Mouse (Mus musculus): Measurements from ENCODE around the gene Pla2g7.

Pla2g7 gene

GRCm38 (mm10) chr17:43580456-43580855 lies 12.6 kb downstream of the Pla2g7 start:
- DNase-seq (ENCODE audit: low read depth), result no peak

DNA sequence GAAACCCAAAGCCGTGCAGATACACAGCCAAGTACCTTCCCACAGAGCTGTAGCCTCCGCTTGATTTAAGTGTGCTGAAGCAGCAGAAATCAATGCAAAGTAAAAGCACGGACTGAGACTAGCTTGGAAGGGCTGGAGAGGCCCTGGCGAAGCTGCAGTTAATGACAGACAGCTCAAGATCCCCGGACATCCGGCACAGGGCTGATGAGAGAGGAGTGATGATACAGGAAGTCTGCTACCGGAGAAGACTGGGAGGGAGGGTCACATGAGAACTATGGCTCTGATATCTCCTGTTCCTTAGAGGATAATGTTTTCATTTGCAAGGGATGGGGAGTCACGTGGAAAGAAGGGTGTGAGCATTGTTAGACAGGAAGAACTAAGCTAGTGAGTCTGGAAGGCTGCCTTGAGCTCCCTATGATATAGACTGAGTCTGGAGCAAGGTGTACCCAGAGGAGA lies 13.1 kb downstream of the Pla2g7 start:
- no peak for DNase-seq (ENCODE audit: low read depth)

GRCm38 (mm10) chr17:43584771-43585170 lies 16.9 kb downstream of the Pla2g7 start:
- DNase-seq (ENCODE audit: low read depth), result no peak

DNA sequence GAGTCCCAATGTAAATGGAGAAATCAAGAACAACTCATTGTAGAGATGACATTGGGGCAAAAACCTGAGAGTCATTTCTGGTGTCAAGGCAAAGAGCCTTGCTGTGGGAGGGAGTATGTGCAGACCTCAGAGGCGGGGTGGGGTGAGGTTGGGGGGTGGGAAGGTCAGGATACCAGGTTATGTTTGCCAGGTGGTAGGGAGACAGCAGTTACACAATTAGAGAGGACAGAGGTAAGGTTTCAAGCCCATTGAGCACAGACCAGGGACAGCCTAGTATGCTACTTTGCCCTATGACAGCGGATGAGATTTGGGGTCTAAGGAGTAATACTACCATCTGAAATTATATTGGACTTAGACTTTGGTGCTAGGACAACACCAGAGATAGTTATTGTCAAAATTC lies 19.4 kb downstream of the Pla2g7 start:
- DNase-seq (ENCODE audit: low read depth), result no peak

DNA sequence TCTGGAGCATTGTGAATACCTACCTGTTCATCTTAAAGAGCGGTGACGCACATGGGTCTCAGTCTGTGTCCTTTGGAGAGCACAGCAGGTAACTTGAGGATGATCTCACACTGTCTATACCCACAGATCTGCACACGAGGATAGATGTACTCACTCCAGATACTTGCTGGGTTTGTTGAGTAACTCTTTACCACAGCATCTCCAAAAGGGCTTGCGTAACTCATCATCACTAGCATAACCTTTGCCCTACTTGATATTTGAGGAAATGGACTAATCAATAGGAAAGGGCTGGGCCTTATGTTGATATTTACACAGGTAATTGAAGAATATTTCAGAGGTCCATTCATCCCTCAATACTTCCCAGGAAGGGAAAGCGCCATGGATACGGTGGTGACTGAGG lies 21.9 kb downstream of the Pla2g7 start:
- DNase-seq (ENCODE audit: low read depth), result no peak

DNA sequence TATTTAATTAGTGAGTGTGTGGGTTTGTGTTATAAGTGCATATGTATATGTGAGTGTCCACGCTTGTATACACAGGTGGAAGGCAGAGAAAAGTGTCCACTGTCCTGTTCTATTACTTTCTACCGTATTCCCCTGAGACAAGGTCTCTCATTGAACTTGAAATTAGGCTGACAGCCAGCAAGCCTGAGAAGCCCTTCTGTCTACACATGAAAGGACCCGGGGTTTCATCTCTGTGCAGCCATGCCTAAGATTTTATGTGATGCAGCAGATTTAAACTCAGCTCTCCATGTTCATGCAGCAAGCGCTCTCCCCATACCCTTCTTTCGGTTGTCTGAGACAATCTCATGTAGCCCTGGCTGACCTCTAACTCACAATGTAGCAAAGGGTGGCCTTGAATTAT lies 22.6 kb downstream of the Pla2g7 start:
- no peak for DNase-seq (ENCODE audit: low read depth)

GRCm38 (mm10) chr17:43592296-43593291 lies 24.7 kb downstream of the Pla2g7 start:
- DNase-seq (ENCODE audit: low read depth), result no peak

DNA sequence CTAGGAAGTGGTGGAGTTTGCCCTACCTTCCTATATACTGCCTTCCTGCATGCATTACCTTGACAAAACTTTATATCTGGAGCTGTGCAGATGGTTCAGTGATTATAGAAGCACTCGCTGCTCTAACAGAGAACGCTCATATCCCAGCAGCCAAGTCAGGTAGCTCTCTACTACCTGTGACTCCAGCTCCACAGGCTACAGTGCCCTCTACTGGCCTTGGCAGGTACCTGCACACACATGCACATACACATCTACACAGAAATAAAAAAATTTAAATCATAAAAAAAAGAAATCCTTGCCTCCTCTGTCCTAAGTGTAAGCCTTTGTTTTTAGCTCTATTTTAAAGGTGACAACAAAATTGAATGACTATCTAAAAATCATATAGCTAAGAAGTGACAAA lies 29.8 kb downstream of the Pla2g7 start:
- DNase-seq (ENCODE audit: low read depth), result no peak

DNA sequence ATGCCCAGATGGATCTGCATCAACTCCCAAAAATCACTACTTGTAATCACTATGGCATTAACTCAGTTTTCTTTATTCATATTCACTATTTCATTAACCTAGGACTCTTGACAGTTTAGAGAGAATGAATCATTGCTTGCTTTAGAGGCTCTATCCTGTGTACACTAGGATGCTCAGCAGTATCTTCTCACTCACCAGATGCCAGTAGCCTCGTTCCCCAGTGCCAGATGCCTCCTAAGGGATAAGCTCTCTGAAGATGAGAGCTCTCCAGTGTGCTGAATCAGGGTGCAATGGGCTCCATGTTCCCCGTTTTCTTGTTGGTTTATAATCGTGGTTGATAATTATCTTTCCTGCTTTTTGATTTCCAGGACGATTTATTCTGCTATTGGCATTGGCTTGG lies 30.8 kb downstream of the Pla2g7 start:
- DNase-seq (ENCODE audit: low read depth), result no peak

- peak; percentile 62 for DNase-seq (ENCODE audit: low read depth)
Measured at GRCm38 (mm10) chr17:43606704-43607103, 38.8 kb downstream of the Pla2g7 start.

DNA sequence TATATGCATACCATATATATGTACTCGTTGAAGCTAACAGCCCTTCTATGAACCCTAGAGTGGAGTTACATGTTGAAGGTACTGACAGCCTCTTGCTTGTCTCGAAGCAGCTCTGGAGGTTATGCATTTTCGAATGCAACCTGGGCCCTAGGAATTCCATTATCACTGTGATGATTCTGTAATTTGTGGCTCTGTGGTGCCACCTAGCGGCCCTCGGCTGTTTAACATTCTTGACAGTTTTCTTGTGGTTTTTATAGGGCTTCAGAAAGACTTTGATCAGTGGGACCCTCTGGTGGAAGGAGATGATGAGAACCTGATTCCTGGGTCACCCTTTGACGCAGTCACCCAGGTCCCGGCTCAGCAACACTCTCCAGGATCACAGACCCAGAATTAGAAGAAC lies 43.7 kb downstream of the Pla2g7 start:
- DNase-seq (ENCODE audit: low read depth), result peak; percentile 50

DNA sequence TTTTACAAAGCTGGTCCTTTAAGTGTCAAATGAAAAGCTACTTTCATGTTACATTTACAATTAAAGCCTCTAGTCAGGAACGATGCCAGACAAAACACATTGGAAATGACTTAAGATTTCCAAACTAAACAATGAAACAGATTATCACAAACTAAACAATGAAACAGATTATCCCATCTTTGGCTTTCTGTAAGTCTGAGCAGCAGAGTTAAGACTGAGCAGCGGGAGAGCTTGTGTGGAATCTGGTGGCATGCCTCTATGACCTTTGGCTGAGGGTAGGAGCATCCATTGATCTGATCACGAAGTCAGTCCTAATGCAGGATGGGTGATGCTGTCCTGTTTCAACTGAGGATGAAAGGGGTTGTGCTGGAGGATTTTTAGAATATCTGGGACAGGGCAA lies 44.3 kb downstream of the Pla2g7 start:
- DNase-seq (ENCODE audit: low read depth), result no peak

DNA sequence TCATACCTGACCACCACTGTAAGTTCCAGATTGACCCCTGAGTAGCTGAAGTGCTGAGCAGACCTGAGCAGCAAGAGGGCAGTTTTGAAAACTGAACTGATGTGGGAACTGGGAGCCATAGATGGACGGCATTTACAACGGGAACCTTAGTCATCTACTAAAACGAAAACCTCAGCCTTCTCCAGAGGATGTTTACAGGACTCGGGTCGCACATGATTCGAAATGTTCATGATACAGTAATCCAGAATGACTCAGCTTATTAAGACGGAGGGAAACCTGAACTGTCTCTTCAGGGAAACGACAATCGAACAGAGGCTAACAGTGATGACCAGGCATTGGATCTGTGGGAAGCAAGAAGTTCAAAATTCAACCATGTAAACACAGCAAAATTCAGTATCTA lies 51.3 kb downstream of the Pla2g7 start:
- no peak for DNase-seq (ENCODE audit: low read depth)

- DNase-seq (ENCODE audit: low read depth), result no peak
Measured at GRCm38 (mm10) chr17:43622076-43622475, 54.2 kb downstream of the Pla2g7 start.

DNA sequence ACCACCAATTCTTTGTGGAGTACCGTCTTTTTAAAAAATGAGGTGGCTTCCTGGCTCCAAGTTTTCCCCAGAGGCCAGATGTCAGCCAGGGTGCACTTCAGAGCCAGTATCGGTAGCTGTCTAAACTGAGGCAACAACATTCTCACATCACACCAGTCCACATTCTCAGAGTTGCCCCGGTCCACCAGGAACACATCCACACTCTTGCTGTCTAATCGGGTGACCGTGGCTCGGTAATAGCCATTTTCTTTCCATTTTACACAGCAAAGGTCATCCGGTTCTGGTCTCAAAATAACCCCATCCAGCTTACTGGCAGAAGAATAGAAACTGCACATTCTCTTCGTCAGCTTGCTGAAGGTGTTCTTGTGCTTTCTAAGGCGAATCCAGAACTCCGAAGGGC lies 60.3 kb downstream of the Pla2g7 start:
- no peak for DNase-seq (ENCODE audit: low read depth)

DNA sequence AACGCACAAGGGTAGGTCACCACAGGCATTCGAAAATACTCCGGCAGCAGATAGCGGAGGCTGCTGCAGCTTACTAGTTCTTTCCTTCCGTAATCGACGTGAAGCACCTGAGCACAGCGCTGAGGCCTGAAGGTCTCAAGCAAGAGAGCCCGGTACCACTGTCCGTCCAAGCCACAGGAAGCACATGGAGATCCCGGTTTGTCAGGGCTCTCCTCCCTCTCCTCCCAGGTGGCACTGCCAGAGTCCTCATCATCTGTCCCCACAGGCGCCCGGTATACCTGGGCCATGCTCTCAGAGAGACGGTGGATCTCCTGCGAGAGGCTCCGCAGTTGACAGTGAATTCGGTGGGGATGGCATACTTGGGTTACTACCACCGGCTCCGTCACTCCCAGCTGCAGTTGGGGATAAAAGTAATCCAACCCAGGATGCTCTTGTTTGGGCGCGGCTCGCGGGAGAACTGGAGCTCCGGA lies 61.2 kb downstream of the Pla2g7 start:
- no peak for DNase-seq (ENCODE audit: low read depth)

GRCm38 (mm10) chr17:43629496-43630426 lies 61.9 kb downstream of the Pla2g7 start, which contains the start of gene Tdrd6:
Gene Tdrd6 (minus strand): TSS chr17:43630299.
- DNase-seq (ENCODE audit: low read depth), result no peak

DNA sequence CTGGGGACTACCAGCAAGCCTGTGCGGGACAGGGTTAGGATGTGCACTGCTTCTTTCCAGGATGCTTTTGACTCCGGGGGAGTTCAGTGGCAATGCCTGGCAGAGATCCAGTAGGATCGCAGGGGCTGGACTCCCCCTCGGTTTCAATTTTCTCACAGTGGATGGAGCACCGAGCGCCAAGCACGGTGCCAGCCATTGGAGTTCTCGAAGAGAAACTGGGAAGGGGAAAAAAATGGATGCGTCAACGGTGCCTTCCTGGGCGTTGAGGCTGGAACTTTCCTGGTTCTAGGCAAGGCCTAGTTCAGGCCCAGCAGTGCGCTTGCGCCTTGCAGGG lies 62.5 kb downstream of the Pla2g7 start:
- no peak for DNase-seq (ENCODE audit: low read depth)

- no peak for DNase-seq (ENCODE audit: low read depth)
Measured at GRCm38 (mm10) chr17:43637146-43637545, 69.2 kb downstream of the Pla2g7 start.

DNA sequence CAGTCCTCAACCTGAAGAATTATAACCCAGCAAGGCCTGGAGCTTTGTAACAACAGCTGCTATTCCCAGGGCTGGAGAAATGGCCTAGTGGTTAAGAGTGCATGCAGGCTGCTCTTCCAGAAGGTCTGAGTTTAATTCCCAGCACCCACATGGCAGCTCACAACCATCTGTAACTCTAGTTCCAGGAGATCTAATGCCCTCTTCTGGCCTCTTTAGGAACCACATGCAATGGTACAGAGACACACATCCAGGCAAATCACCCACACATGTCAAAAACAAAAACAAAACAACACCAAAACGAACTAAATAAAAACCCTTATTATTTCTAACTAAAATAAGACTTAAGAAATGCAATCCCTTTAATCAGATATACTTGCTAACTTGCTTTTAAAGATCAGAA lies 72.9 kb downstream of the Pla2g7 start:
- no peak for DNase-seq (ENCODE audit: low read depth)

DNA sequence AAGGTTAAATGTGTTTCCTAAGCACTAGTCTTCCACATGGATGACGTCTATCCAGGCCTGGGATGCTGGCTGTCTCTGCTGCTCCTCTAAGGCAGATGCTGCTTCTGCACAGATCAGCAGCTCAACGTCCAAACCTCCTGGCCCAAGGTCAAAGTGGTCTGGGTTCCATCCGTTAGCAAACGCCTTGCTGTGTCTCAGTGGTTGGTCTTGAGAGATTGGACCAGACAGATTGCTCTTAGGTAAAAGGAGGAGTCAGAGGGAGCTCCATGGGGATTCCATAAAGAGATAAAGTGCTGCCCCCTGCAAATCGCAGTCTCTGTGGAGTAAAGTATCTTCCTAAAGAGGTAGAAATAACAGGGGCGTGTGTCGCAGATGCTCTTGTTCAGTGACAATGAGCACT lies 75.3 kb downstream of the Pla2g7 start:
- no peak for DNase-seq (ENCODE audit: low read depth)

DNA sequence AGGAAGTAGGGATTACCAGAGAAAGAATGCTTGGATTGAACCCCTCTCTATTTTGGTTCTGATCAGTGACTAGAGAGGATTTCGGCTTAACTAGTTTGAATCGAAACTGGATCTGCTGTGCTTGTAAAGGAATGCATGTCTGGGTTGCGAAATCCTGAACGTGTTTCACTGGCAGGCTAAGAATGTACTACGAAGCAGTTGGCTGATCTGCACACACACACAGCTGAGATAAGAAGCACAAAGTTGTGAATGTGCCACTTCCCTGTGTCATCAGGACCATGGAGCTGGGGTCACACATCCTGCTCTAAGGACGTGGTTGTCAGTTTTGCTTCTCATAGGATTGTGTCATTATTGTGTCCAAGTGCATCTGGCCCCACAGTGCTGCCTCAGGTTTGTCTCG lies 76.5 kb downstream of the Pla2g7 start:
- no peak for DNase-seq (ENCODE audit: low read depth)

- no peak for DNase-seq (ENCODE audit: low read depth)
Measured at GRCm38 (mm10) chr17:43645136-43645535, 77.2 kb downstream of the Pla2g7 start.
